Mouse (Mus musculus): ENCODE measurements around the gene Kcnh8. TPM values are rescaled to one million over a fixed set of nuclear protein-coding genes. Genes with fewer than 3 reads are reported as not detected.

Gene Kcnh8
- polyA plus RNA-seq (2012; ENCODE audit: insufficient read depth, low replicate concordance) = not detected in 2 replicates

- Histone ChIP-seq H3K27me3 (replicated peaks) (peaks cover 36% of the 10 kb centered on the region), H3K4me1 (peaks cover 19% of the 10 kb centered on the region), H3K36me3 (replicated peaks; ENCODE audit: low read length) (no peaks in the 10 kb centered on the region), H3K9me3 (no peaks in the 10 kb centered on the region; the same call in 1 of the 2 replicates), H3K4me3 (replicated peaks) (peak within 1 kb of the TSS; percentile 88)
- TF ChIP-seq FLI1 (IDR thresholded peaks at IDR 0.05; ENCODE audit: low read length) (no peak), GATA1 (IDR thresholded peaks at IDR 0.05; ENCODE audit: borderline replicate concordance, low read length) (no peak)
Observed at GRCm38 (mm10) chr17:52602093-52602780, at the start of gene Kcnh8. TSS of gene Kcnh8 (plus strand) at chr17:52602709.

DNA sequence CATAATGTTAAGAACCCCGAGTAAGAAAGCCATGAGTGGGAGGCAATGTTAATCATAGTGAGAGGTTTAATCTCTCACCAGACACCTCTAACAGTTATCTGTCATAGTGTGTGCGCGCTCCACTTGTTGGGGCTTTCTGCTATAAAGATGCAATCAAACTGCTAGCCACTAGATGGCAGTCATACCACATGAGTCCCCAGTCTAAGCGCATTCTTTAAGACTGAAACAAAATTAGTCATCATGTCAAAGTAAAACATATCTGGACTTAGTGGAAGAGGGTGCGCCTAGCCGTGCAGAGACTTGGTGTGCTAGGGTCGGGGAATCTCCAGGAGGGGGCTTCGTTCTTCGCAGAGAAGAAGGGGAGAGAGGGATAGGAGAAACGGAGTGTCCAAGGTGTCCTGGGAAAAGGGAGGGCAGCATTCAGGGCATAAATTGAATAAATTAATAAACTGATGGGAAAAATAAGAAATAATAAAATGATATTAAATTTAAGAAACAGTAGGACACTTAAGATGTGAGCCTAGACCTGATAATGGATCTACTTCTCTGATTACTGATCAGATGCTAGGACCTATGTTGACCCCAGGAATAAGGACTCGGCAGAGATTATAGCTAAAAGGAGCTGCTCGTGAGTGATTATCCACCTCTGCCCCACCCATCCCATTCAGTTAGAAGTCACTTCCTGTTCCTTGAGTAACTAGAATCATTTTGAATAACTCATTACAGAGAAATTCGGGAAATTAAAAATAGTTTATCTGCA lies 42.4 kb upstream of the Kcnh8 start:
- TF ChIP-seq FLI1 (IDR thresholded peaks at IDR 0.05; ENCODE audit: low read length) (no peak), GATA1 (IDR thresholded peaks at IDR 0.05; ENCODE audit: borderline replicate concordance, low read length) (no peak)
- H3K27me3 ChIP-seq (replicated peaks) = no peaks in the 10 kb centered on the region
- H3K4me1 ChIP-seq = 0 out of 2 replicates have a peak, but pooled peaks cover 3% of the 10 kb centered on the region
- peak overlapping the region; percentile 64 for H3K4me3 ChIP-seq (replicated peaks)
- H3K9me3 ChIP-seq = no peaks in the 10 kb centered on the region
- H3K36me3 ChIP-seq (replicated peaks; ENCODE audit: low read length) = no peaks in the 10 kb centered on the region

GRCm38 (mm10) chr17:52565467-52566155 lies 36.9 kb upstream of the Kcnh8 start:
- Histone ChIP-seq H3K9me3 (no peaks in the 10 kb centered on the region), H3K27me3 (replicated peaks) (no peaks in the 10 kb centered on the region), H3K4me3 (replicated peaks) (no peak overlapping the region), H3K36me3 (replicated peaks; ENCODE audit: low read length) (no peaks in the 10 kb centered on the region), H3K4me1 (no peaks in the 10 kb centered on the region; the same call in 1 of the 2 replicates)
- TF ChIP-seq GATA1 (IDR thresholded peaks at IDR 0.05; ENCODE audit: borderline replicate concordance, low read length) = no peak
- TF ChIP-seq FLI1 (IDR thresholded peaks at IDR 0.05; ENCODE audit: low read length) = no peak

GRCm38 (mm10) chr17:52569584-52570270 lies 32.8 kb upstream of the Kcnh8 start:
- Histone ChIP-seq H3K4me1 (no peaks in the 10 kb centered on the region; the same call in 1 of the 2 replicates), H3K9me3 (no peaks in the 10 kb centered on the region), H3K36me3 (replicated peaks; ENCODE audit: low read length) (no peaks in the 10 kb centered on the region), H3K4me3 (replicated peaks) (no peak overlapping the region), H3K27me3 (replicated peaks) (no peaks in the 10 kb centered on the region)
- TF ChIP-seq GATA1 (IDR thresholded peaks at IDR 0.05; ENCODE audit: borderline replicate concordance, low read length) (no peak), FLI1 (IDR thresholded peaks at IDR 0.05; ENCODE audit: low read length) (no peak)

DNA sequence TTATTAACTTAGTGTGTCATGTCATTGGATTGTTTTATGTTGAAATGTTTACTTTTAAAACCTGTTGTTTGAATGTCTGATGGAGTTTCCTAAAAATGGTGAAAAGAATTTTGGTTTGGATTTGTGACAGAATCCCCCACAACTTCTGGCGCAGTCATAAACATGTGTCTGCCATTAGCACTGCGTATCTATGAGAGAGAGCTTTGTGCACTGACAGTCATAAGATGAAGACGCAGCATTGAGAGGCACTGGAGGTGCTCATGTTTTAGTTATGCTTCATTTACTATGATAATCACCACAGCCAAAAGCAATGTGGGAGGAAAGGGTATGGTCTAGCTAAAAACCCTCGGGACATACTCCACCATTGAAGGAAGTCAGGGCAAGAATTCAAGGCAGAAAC lies 30.3 kb upstream of the Kcnh8 start:
- Histone ChIP-seq H3K36me3 (replicated peaks; ENCODE audit: low read length) (no peaks in the 10 kb centered on the region), H3K4me3 (replicated peaks) (no peak overlapping the region), H3K4me1 (no peaks in the 10 kb centered on the region), H3K9me3 (no peaks in the 10 kb centered on the region), H3K27me3 (replicated peaks) (no peaks in the 10 kb centered on the region)
- TF ChIP-seq GATA1 (IDR thresholded peaks at IDR 0.05; ENCODE audit: borderline replicate concordance, low read length) = no peak
- TF ChIP-seq FLI1 (IDR thresholded peaks at IDR 0.05; ENCODE audit: low read length) = no peak

DNA sequence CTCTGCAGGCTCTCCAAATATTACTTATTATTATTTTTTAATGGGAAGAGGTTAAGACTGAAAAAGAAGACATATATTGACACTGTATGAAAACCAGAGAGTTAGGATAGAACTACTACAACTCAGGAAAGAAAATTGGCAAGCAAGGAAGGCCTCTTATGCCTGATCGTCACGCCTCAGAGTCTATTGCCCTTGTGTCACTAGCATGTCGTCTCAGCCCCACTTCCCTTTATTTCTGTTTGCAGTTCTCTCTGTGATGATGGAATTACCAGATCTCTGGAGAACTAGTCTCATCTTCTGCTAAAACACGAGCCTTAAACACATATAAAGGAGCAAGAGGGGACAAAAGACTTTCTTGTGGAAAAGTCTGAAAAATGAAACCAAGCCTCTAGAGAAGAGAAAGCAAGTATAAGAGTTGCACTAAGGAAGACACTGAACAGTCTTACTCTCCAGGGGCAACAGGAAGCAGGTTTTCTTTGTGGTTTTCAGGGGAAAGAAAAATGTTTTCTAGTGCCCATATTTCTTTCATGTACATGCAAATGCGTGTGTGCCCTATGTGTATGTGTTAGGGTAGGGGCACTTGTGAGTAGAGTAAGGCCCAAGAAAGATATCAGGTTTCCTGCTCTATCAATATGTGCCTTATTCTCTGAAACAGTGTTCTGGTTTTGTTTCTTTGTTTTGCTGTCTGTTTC lies 10.9 kb upstream of the Kcnh8 start:
- H3K4me1 ChIP-seq = no peaks in the 10 kb centered on the region
- TF ChIP-seq GATA1 (IDR thresholded peaks at IDR 0.05; ENCODE audit: borderline replicate concordance, low read length) = no peak
- no peak for TF ChIP-seq FLI1 (IDR thresholded peaks at IDR 0.05; ENCODE audit: low read length)
- no peaks in the 10 kb centered on the region for H3K27me3 ChIP-seq (replicated peaks)
- H3K4me3 ChIP-seq (replicated peaks) = peak overlapping the region; percentile 51
- H3K36me3 ChIP-seq (replicated peaks; ENCODE audit: low read length) = no peaks in the 10 kb centered on the region
- no peaks in the 10 kb centered on the region for H3K9me3 ChIP-seq

DNA sequence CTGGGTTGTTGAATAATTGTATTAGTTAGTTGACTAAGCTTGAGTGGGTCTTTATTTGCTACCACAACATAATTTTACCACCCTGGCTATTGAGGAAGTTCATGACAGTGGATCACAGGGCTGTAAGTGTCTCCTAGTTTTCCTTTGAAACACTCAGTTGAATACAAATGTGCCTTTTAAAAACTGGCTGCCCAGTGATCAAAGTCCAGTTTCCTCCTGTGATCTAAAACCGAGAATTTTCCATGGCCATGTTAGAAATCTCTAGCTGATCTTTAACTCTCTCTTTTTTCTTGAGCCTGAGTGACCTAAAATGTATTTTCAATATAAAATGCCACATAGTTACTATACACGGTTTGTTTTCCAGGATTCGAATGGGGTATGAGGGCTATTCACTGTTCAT lies 3.4 kb upstream of the Kcnh8 start:
- TF ChIP-seq GATA1 (IDR thresholded peaks at IDR 0.05; ENCODE audit: borderline replicate concordance, low read length) = no peak
- no peak for TF ChIP-seq FLI1 (IDR thresholded peaks at IDR 0.05; ENCODE audit: low read length)
- H3K4me3 ChIP-seq (replicated peaks) = no peak overlapping the region
- H3K4me1 ChIP-seq = peaks cover 19% of the 10 kb centered on the region
- H3K36me3 ChIP-seq (replicated peaks; ENCODE audit: low read length) = no peaks in the 10 kb centered on the region
- H3K27me3 ChIP-seq (replicated peaks) = peaks cover 34% of the 10 kb centered on the region
- no peaks in the 10 kb centered on the region; the same call in 1 of the 2 replicates for H3K9me3 ChIP-seq

- H3K4me1 ChIP-seq = peaks cover 19% of the 10 kb centered on the region
- H3K36me3 ChIP-seq (replicated peaks; ENCODE audit: low read length) = no peaks in the 10 kb centered on the region
- H3K9me3 ChIP-seq = no peaks in the 10 kb centered on the region; the same call in 1 of the 2 replicates
- peak overlapping the region; percentile 88 for H3K4me3 ChIP-seq (replicated peaks)
- TF ChIP-seq FLI1 (IDR thresholded peaks at IDR 0.05; ENCODE audit: low read length) (no peak), GATA1 (IDR thresholded peaks at IDR 0.05; ENCODE audit: borderline replicate concordance, low read length) (no peak)
- peaks cover 36% of the 10 kb centered on the region for H3K27me3 ChIP-seq (replicated peaks)
Observed at GRCm38 (mm10) chr17:52600882-52601371, 1.6 kb upstream of the Kcnh8 start.
